24 mouse cellular contexts compared by ENCODE assay signal in the genomic region with DNA sequence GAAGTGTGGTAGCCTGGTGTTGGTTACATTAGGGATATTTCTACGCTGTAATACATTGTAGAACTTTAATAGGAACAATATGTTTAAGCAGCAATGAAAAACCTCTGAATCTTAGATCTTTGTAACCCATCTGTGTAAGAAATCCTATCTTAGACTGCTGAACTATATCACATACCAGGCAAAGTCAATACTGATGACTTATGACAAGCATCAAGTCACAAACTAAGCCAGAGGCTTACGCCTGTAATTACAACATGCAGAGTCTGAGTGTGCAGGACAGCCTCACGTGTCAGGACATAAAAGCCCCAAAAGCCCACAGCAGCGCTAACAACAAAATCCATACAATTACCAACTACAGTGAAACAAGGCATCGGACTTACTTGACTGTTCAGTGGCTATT. TPM values are rescaled to one million over a fixed set of nuclear protein-coding genes. Genes with fewer than 3 reads are reported as not detected.
DNase-seq lines count a peak whose midpoint lies in the region; ATAC-seq lines count a peak whose summit lies in the region.
"Had no signal": no experiment of that assay in that cellular context is flagged by ENCODE, and none has a peak within 500 bp of the region (broad histone marks: within the 10 kb centered on the region; RNA-seq: fewer than 3 reads in every experiment).

No protein-coding gene starts in this region.

- H3K27ac ChIP-seq in embryonic facial prominence, embryonic 10.5 days (replicated peaks): no peak overlapping the region
- H3K27ac ChIP-seq in embryonic facial prominence, embryonic 12.5 days: no peak overlapping the region
- no peak overlapping the region for H3K27ac ChIP-seq in hindbrain, embryonic 14.5 days
- H3K27ac ChIP-seq: embryonic facial prominence, embryonic 15.5 days; forebrain, embryonic 13.5 days; forebrain, embryonic 15.5 days had no signal

- peak; percentile 21 for DNase-seq in embryonic facial prominence, embryonic 10.5 days (ENCODE audit: low spot score)
- DNase-seq in forelimb bud, embryonic 11.5 days (ENCODE audit: low read depth, low spot score): peak; percentile 27
- DNase-seq in hindbrain, embryonic 14.5 days (ENCODE audit: low spot score): no peak
- DNase-seq in cerebellum, adult 8-10 months: no peak
- DNase-seq: adrenal gland, adult 8-10 months; adrenal gland, postnatal 14 days; adrenal gland, postnatal 36 days; B cell, adult 2 months; cerebellum, adult 11-12 months; cerebellum, adult 2 months; cerebellum, adult 9-11 months; cerebellum, postnatal 14 days; cerebellum, postnatal 36 days; embryo, embryonic 11 days; forebrain, postnatal 0 days had no signal

- WGBS in embryonic facial prominence, embryonic 10.5 days: 79% methylated on average over 5 of the region's 5 CpGs
- WGBS in embryonic facial prominence, embryonic 12.5 days: 36% methylated on average over 5 of the region's 5 CpGs
- WGBS in hindbrain, embryonic 14.5 days: 93% methylated on average over 5 of the region's 5 CpGs

- H3K4me3 ChIP-seq in embryonic facial prominence, embryonic 10.5 days: no peak overlapping the region
- H3K4me3 ChIP-seq in embryonic facial prominence, embryonic 12.5 days: no peak overlapping the region
- H3K4me3 ChIP-seq in hindbrain, embryonic 14.5 days (replicated peaks; ENCODE audit: low read length): no peak overlapping the region
- H3K4me3 ChIP-seq: embryonic facial prominence, embryonic 15.5 days; forebrain, embryonic 13.5 days; forebrain, embryonic 15.5 days had no signal

- H3K9me3 ChIP-seq in embryonic facial prominence, embryonic 10.5 days: no peaks in the 10 kb centered on the region
- H3K9me3 ChIP-seq in embryonic facial prominence, embryonic 12.5 days: no peaks in the 10 kb centered on the region
- H3K9me3 ChIP-seq in hindbrain, embryonic 14.5 days (ENCODE audit: control insufficient read depth, low read length): no peaks in the 10 kb centered on the region
- H3K9me3 ChIP-seq: embryonic facial prominence, embryonic 15.5 days; forebrain, embryonic 13.5 days; forebrain, embryonic 15.5 days; G1E had no signal

- H3K4me1 ChIP-seq in embryonic facial prominence, embryonic 10.5 days: 0 out of 2 replicates have a peak, but pooled peaks cover 8% of the 10 kb centered on the region
- peaks cover 9% of the 10 kb centered on the region; the same call in 1 of the 2 replicates for H3K4me1 ChIP-seq in embryonic facial prominence, embryonic 12.5 days
- no peaks in the 10 kb centered on the region for H3K4me1 ChIP-seq in hindbrain, embryonic 14.5 days (replicated peaks; ENCODE audit: control insufficient read depth, insufficient read depth, low read length)
- H3K4me1 ChIP-seq: forebrain, embryonic 13.5 days; forebrain, embryonic 15.5 days had no signal

- H3K36me3 ChIP-seq in embryonic facial prominence, embryonic 10.5 days (replicated peaks): 0 out of 2 replicates have a peak, but pooled peaks cover 12% of the 10 kb centered on the region
- H3K36me3 ChIP-seq in embryonic facial prominence, embryonic 12.5 days: peaks cover 9% of the 10 kb centered on the region; the same call in 1 of the 2 replicates
- no peaks in the 10 kb centered on the region for H3K36me3 ChIP-seq in hindbrain, embryonic 14.5 days (replicated peaks; ENCODE audit: control insufficient read depth, insufficient read depth)
- H3K36me3 ChIP-seq: forebrain, embryonic 15.5 days had no signal

- no peaks in the 10 kb centered on the region for H3K27me3 ChIP-seq in embryonic facial prominence, embryonic 10.5 days (replicated peaks; ENCODE audit: low read depth, poor library complexity, severe bottlenecking)
- peaks cover 2% of the 10 kb centered on the region; the same call in 1 of the 2 replicates for H3K27me3 ChIP-seq in embryonic facial prominence, embryonic 12.5 days
- H3K27me3 ChIP-seq in hindbrain, embryonic 14.5 days (ENCODE audit: control insufficient read depth, insufficient read depth, low read length): no peaks in the 10 kb centered on the region
- H3K27me3 ChIP-seq: CH12.LX; embryonic facial prominence, embryonic 15.5 days; forebrain, embryonic 13.5 days; forebrain, embryonic 15.5 days; Patski had no signal

- ATAC-seq in embryonic facial prominence, embryonic 12.5 days (ENCODE audit: insufficient number of reproducible peaks, insufficient read depth, low FRiP score, low TSS enrichment): 0 out of 2 replicates have a peak, but pooled peaks have one; percentile 56
- ATAC-seq in hindbrain, embryonic 14.5 days (ENCODE audit: low FRiP score): no peak
- ATAC-seq: activated CD4-positive, CD25-positive, alpha-beta regulatory T cell, adult 4 months; CD4-positive, CD25-positive, alpha-beta regulatory T cell, adult 4 months; forebrain, embryonic 13.5 days; forebrain, embryonic 15.5 days; forebrain, postnatal 0 days; Patski had no signal

- no peak overlapping the region for H3K9ac ChIP-seq in embryonic facial prominence, embryonic 12.5 days
- H3K9ac ChIP-seq in hindbrain, embryonic 14.5 days: no peak overlapping the region
- H3K9ac ChIP-seq: embryonic facial prominence, embryonic 15.5 days; forebrain, embryonic 13.5 days; forebrain, embryonic 15.5 days; forebrain, postnatal 0 days had no signal

- no peak overlapping the region for H3K4me2 ChIP-seq in embryonic facial prominence, embryonic 12.5 days (replicated peaks)
- H3K4me2 ChIP-seq in hindbrain, embryonic 14.5 days (replicated peaks): no peak overlapping the region
- H3K4me2 ChIP-seq: embryonic facial prominence, embryonic 15.5 days; forebrain, embryonic 13.5 days; forebrain, embryonic 15.5 days had no signal

RNA-seq across cellular contexts. Expression of a gene that starts 13.4 kb away (rescaled TPM):
- polyA plus RNA-seq in embryonic facial prominence, embryonic 10.5 days (2016; fragmentation: Nextera tagmentation; extraction: Ambion mirVana): 8.3 and 10.0 TPM in 2 replicates
- polyA plus RNA-seq in embryonic facial prominence, embryonic 12.5 days (2016; fragmentation: Nextera tagmentation; extraction: Ambion mirVana): 13.5 and 17.6 TPM in 2 replicates
- polyA plus RNA-seq in hindbrain, embryonic 14.5 days (2014; fragmentation: Nextera tagmentation; extraction: Ambion mirVana): 7.5 and 8.6 TPM in 2 replicates

RNA-seq across cellular contexts. Expression of a gene that starts 13.5 kb away (rescaled TPM):
- 139 and 149 TPM in 2 replicates for polyA plus RNA-seq in embryonic facial prominence, embryonic 10.5 days (2016; fragmentation: Nextera tagmentation; extraction: Ambion mirVana)
- polyA plus RNA-seq in embryonic facial prominence, embryonic 12.5 days (2016; fragmentation: Nextera tagmentation; extraction: Ambion mirVana): 136 and 139 TPM in 2 replicates
- polyA plus RNA-seq in hindbrain, embryonic 14.5 days (2014; fragmentation: Nextera tagmentation; extraction: Ambion mirVana): 178 and 212 TPM in 2 replicates

RNA-seq across cellular contexts. Expression of a gene that starts 51.8 kb away (rescaled TPM):
- polyA plus RNA-seq in embryonic facial prominence, embryonic 10.5 days (2016; fragmentation: Nextera tagmentation; extraction: Ambion mirVana): 30.0 and 30.7 TPM in 2 replicates
- polyA plus RNA-seq in embryonic facial prominence, embryonic 12.5 days (2016; fragmentation: Nextera tagmentation; extraction: Ambion mirVana): 16.4 and 17.7 TPM in 2 replicates
- polyA plus RNA-seq in hindbrain, embryonic 14.5 days (2014; fragmentation: Nextera tagmentation; extraction: Ambion mirVana): 6.2 and 9.1 TPM in 2 replicates

Comparison
In these comparisons a context has a peak if more than half of its experiments do, and no peak if none do; other contexts are left out.
1. DNase-seq: peak in embryonic facial prominence, embryonic 10.5 days (single experiment) and forelimb bud, embryonic 11.5 days (single experiment); none in hindbrain, embryonic 14.5 days (single experiment) and cerebellum, adult 8-10 months (single experiment).